Comparison of ENCODE assay signal across 8 mouse cellular contexts in genomic region chr11:59839008-59839458, GRCm38 (mm10). TPM values are rescaled to one million over a fixed set of nuclear protein-coding genes. Genes with fewer than 3 reads are reported as not detected.
A peak's percentile ranks its signal among the peaks of the same experiment; 100 is the strongest.
DNase-seq lines count a peak whose midpoint lies in the region; ATAC-seq lines count a peak whose summit lies in the region.

Nt5m (plus strand) TSS chr11:59839447.

- ATAC-seq in inflammation-experienced regulatory T-cells, adult 6 months = peak; percentile 80

- H3K4me1 ChIP-seq in megakaryocyte, embryonic 14.5 days = peaks cover 64% of the 10 kb centered on the region

- intact Hi-C loops in gastrocnemius, postnatal 14 days (cut with DNase I; ENCODE audit: low total_unique reads) = no loop called here

- peak; percentile 95 to 99 for DNase-seq in adrenal gland, adult (ENCODE audit: inconsistent age in 2 of 2, low spot score in 1 of 2)
- DNase-seq in embryo, embryonic 10 days (ENCODE audit: low spot score) = peak; percentile 97
- peak; percentile 95 for DNase-seq in gastrocnemius, postnatal 14 days
- DNase-seq in left cerebral cortex, adult 9 months (ENCODE audit: low spot score in 2 of 2) = peak; percentile 79 to 93
- peak; percentile 92 to 95 for DNase-seq in right cerebral cortex, adult 2 months (ENCODE audit: low spot score in 2 of 2)
- peak; percentile 94 for DNase-seq in urinary bladder, postnatal 14 days (ENCODE audit: low spot score)

- H3K36me3 ChIP-seq in megakaryocyte, embryonic 14.5 days (replicated peaks; ENCODE audit: low read length) = peaks cover 55% of the 10 kb centered on the region

- H3K4me3 ChIP-seq in megakaryocyte, embryonic 14.5 days (replicated peaks) = peak within 1 kb of the TSS; percentile 100

- no peaks in the 10 kb centered on the region for H3K9me3 ChIP-seq in megakaryocyte, embryonic 14.5 days

- H3K27me3 ChIP-seq in megakaryocyte, embryonic 14.5 days (replicated peaks) = no peaks in the 10 kb centered on the region

RNA-seq across cellular contexts. Expression of gene Nt5m, which starts in this region (rescaled TPM):
- total RNA-seq in gastrocnemius, postnatal 14 days (2021) = 10 to 100 TPM; 17.7 to 17.9 TPM
- 1 to 10 TPM; 6.3 to 8.8 (median 7.6) TPM for polyA plus RNA-seq in inflammation-experienced regulatory T-cells, adult 6 months (2017; shearing (Covaris generic))
- polyA plus RNA-seq in megakaryocyte, embryonic 14.5 days (2012; ENCODE audit: insufficient read depth, low replicate concordance) = 42.2 and 46.8 TPM in 2 replicates

Comparison
In these comparisons a context has a peak if more than half of its experiments do, and no peak if none do; other contexts are left out.
1. Peak in every context shown above with its lines: DNase-seq, ATAC-seq and H3K4me3 ChIP-seq.